Mouse (Mus musculus): Measurements from ENCODE around the gene Ano6.

The Ano6 gene

GRCm38 (mm10) chr15:95790529-95791071 lies at the start of gene Ano6:
Ano6 (plus strand) TSS chr15:95790843.
- peak; percentile 70 for DNase-seq (ENCODE audit: low spot score)

GRCm38 (mm10) chr15:95742955-95743354 lies 47.7 kb upstream of the Ano6 start:
- DNase-seq (ENCODE audit: low spot score) = no peak

GRCm38 (mm10) chr15:95743856-95744255 lies 46.8 kb upstream of the Ano6 start:
- DNase-seq (ENCODE audit: low spot score) = no peak

GRCm38 (mm10) chr15:95745346-95746106 lies 45.1 kb upstream of the Ano6 start:
- DNase-seq (ENCODE audit: low spot score) = no peak

GRCm38 (mm10) chr15:95746513-95746912 lies 44.1 kb upstream of the Ano6 start:
- DNase-seq (ENCODE audit: low spot score) = no peak

- no peak for DNase-seq (ENCODE audit: low spot score)
Observed at GRCm38 (mm10) chr15:95746955-95747931, 43.4 kb upstream of the Ano6 start.

GRCm38 (mm10) chr15:95749216-95749615 lies 41.4 kb upstream of the Ano6 start:
- no peak for DNase-seq (ENCODE audit: low spot score)

GRCm38 (mm10) chr15:95750038-95750437 lies 40.6 kb upstream of the Ano6 start:
- DNase-seq (ENCODE audit: low spot score) = no peak

- no peak for DNase-seq (ENCODE audit: low spot score)
Observed at GRCm38 (mm10) chr15:95751832-95752676, 38.6 kb upstream of the Ano6 start.

- DNase-seq (ENCODE audit: low spot score) = no peak
Observed at GRCm38 (mm10) chr15:95752677-95753019, 38.0 kb upstream of the Ano6 start.

- no peak for DNase-seq (ENCODE audit: low spot score)
Observed at GRCm38 (mm10) chr15:95753031-95753430, 37.6 kb upstream of the Ano6 start.

GRCm38 (mm10) chr15:95757169-95757568 lies 33.5 kb upstream of the Ano6 start:
- DNase-seq (ENCODE audit: low spot score) = no peak

GRCm38 (mm10) chr15:95758069-95758468 lies 32.6 kb upstream of the Ano6 start:
- DNase-seq (ENCODE audit: low spot score) = no peak

- DNase-seq (ENCODE audit: low spot score) = no peak
Observed at GRCm38 (mm10) chr15:95758696-95759434, 31.8 kb upstream of the Ano6 start.

GRCm38 (mm10) chr15:95759857-95760256 lies 30.8 kb upstream of the Ano6 start:
- no peak for DNase-seq (ENCODE audit: low spot score)

- DNase-seq (ENCODE audit: low spot score) = no peak
Observed at GRCm38 (mm10) chr15:95761420-95761819, 29.2 kb upstream of the Ano6 start.

GRCm38 (mm10) chr15:95762661-95763303 lies 27.9 kb upstream of the Ano6 start:
- DNase-seq (ENCODE audit: low spot score) = peak; percentile 39

GRCm38 (mm10) chr15:95763464-95763863 lies 27.2 kb upstream of the Ano6 start:
- no peak for DNase-seq (ENCODE audit: low spot score)

- DNase-seq (ENCODE audit: low spot score) = no peak
Observed at GRCm38 (mm10) chr15:95765271-95765670, 25.4 kb upstream of the Ano6 start.

- DNase-seq (ENCODE audit: low spot score) = no peak
Observed at GRCm38 (mm10) chr15:95765936-95766335, 24.7 kb upstream of the Ano6 start.

- DNase-seq (ENCODE audit: low spot score) = no peak
Observed at GRCm38 (mm10) chr15:95767825-95768224, 22.8 kb upstream of the Ano6 start.
